Mouse (Mus musculus): ENCODE data around the gene Clcf1. TPM values are rescaled to one million over a fixed set of nuclear protein-coding genes. Genes with fewer than 3 reads are reported as not detected.

The Clcf1 gene
- polyA plus RNA-seq, 1 experiment, result not detected

GRCm38 (mm10) chr19:4220957-4221743 is 7.1 kb downstream of the Clcf1 start:
- Histone ChIP-seq H3K9me3 (ENCODE audit: control insufficient read depth, low read length) (no peaks in the 10 kb centered on the region; the same call in 1 of the 2 replicates), H3K4me1 (ENCODE audit: control insufficient read depth) (peaks cover 29% of the 10 kb centered on the region), H3K36me3 (ENCODE audit: control insufficient read depth) (no peaks in the 10 kb centered on the region), H3K4me3 (replicated peaks) (no peak overlapping the region), H3K27me3 (ENCODE audit: control insufficient read depth) (peaks cover 85% of the 10 kb centered on the region)
- TF ChIP-seq GATA1 (IDR thresholded peaks at IDR 0.05; ENCODE audit: low read length) (no peak), TAL1 (IDR thresholded peaks at IDR 0.05; ENCODE audit: low read length) (no peak)

- H3K4me3 ChIP-seq (replicated peaks), result no peak overlapping the region
- no peaks in the 10 kb centered on the region for H3K36me3 ChIP-seq (ENCODE audit: control insufficient read depth)
- peaks cover 29% of the 10 kb centered on the region for H3K4me1 ChIP-seq (ENCODE audit: control insufficient read depth)
- no peaks in the 10 kb centered on the region for H3K9me3 ChIP-seq (ENCODE audit: control insufficient read depth, low read length)
- H3K27me3 ChIP-seq (ENCODE audit: control insufficient read depth), result peaks cover 83% of the 10 kb centered on the region
- no peak for TF ChIP-seq TAL1 (IDR thresholded peaks at IDR 0.05; ENCODE audit: low read length)
- TF ChIP-seq GATA1 (IDR thresholded peaks at IDR 0.05; ENCODE audit: low read length), result no peak
These were observed 8.1 kb downstream of the Clcf1 start for GRCm38 (mm10) chr19:4222165-4222564.

GRCm38 (mm10) chr19:4226779-4227178 is 12.7 kb downstream of the Clcf1 start:
- TF ChIP-seq GATA1 (IDR thresholded peaks at IDR 0.05; ENCODE audit: low read length), result no peak
- no peak for TF ChIP-seq TAL1 (IDR thresholded peaks at IDR 0.05; ENCODE audit: low read length)
- H3K4me1 ChIP-seq (ENCODE audit: control insufficient read depth), result peaks cover 42% of the 10 kb centered on the region

GRCm38 (mm10) chr19:4227446-4227845 is 13.4 kb downstream of the Clcf1 start:
- TF ChIP-seq GATA1 (IDR thresholded peaks at IDR 0.05; ENCODE audit: low read length), result no peak
- TF ChIP-seq TAL1 (IDR thresholded peaks at IDR 0.05; ENCODE audit: low read length), result no peak
- no peaks in the 10 kb centered on the region for H3K36me3 ChIP-seq (ENCODE audit: control insufficient read depth)
- peaks cover 45% of the 10 kb centered on the region for H3K4me1 ChIP-seq (ENCODE audit: control insufficient read depth)
- no peaks in the 10 kb centered on the region for H3K9me3 ChIP-seq (ENCODE audit: control insufficient read depth, low read length)
- H3K27me3 ChIP-seq (ENCODE audit: control insufficient read depth), result peaks cover 44% of the 10 kb centered on the region
- no peak overlapping the region for H3K4me3 ChIP-seq (replicated peaks)

More at GRCm38 (mm10) chr19:4226779-4227178, 12.7 kb downstream of the Clcf1 start:
- no peaks in the 10 kb centered on the region for H3K36me3 ChIP-seq (ENCODE audit: control insufficient read depth)
- H3K4me3 ChIP-seq (replicated peaks), result no peak overlapping the region
- peaks cover 50% of the 10 kb centered on the region for H3K27me3 ChIP-seq (ENCODE audit: control insufficient read depth)
- H3K9me3 ChIP-seq (ENCODE audit: control insufficient read depth, low read length), result no peaks in the 10 kb centered on the region

GRCm38 (mm10) chr19:4227894-4228678 is 14.0 kb downstream of the Clcf1 start:
- Histone ChIP-seq H3K27me3 (ENCODE audit: control insufficient read depth) (peaks cover 37% of the 10 kb centered on the region), H3K4me3 (replicated peaks) (no peak overlapping the region), H3K36me3 (ENCODE audit: control insufficient read depth) (no peaks in the 10 kb centered on the region), H3K9me3 (ENCODE audit: control insufficient read depth, low read length) (no peaks in the 10 kb centered on the region), H3K4me1 (ENCODE audit: control insufficient read depth) (peaks cover 45% of the 10 kb centered on the region)
- TF ChIP-seq TAL1 (IDR thresholded peaks at IDR 0.05; ENCODE audit: low read length) (no peak), GATA1 (IDR thresholded peaks at IDR 0.05; ENCODE audit: low read length) (no peak)

- Histone ChIP-seq H3K9me3 (ENCODE audit: control insufficient read depth, low read length) (no peaks in the 10 kb centered on the region), H3K27me3 (ENCODE audit: control insufficient read depth) (peaks cover 33% of the 10 kb centered on the region), H3K4me1 (ENCODE audit: control insufficient read depth) (peaks cover 43% of the 10 kb centered on the region), H3K36me3 (ENCODE audit: control insufficient read depth) (no peaks in the 10 kb centered on the region), H3K4me3 (replicated peaks) (no peak overlapping the region)
- no peak for TF ChIP-seq GATA1 (IDR thresholded peaks at IDR 0.05; ENCODE audit: low read length)
- no peak for TF ChIP-seq TAL1 (IDR thresholded peaks at IDR 0.05; ENCODE audit: low read length)
These were observed 14.9 kb downstream of the Clcf1 start for GRCm38 (mm10) chr19:4228891-4229290.

- no peak overlapping the region for H3K4me3 ChIP-seq (replicated peaks)
- H3K27me3 ChIP-seq (ENCODE audit: control insufficient read depth), result peaks cover 32% of the 10 kb centered on the region
- no peaks in the 10 kb centered on the region for H3K9me3 ChIP-seq (ENCODE audit: control insufficient read depth, low read length)
- no peaks in the 10 kb centered on the region for H3K36me3 ChIP-seq (ENCODE audit: control insufficient read depth)
- H3K4me1 ChIP-seq (ENCODE audit: control insufficient read depth), result peaks cover 43% of the 10 kb centered on the region
- no peak for TF ChIP-seq GATA1 (IDR thresholded peaks at IDR 0.05; ENCODE audit: low read length)
These were observed 15.5 kb downstream of the Clcf1 start for GRCm38 (mm10) chr19:4229451-4230076.

GRCm38 (mm10) chr19:4230415-4230814 is 16.4 kb downstream of the Clcf1 start:
- peaks cover 43% of the 10 kb centered on the region for H3K4me1 ChIP-seq (ENCODE audit: control insufficient read depth)
- no peaks in the 10 kb centered on the region for H3K9me3 ChIP-seq (ENCODE audit: control insufficient read depth, low read length)
- H3K36me3 ChIP-seq (ENCODE audit: control insufficient read depth), result no peaks in the 10 kb centered on the region
- TF ChIP-seq TAL1 (IDR thresholded peaks at IDR 0.05; ENCODE audit: low read length) (no peak), GATA1 (IDR thresholded peaks at IDR 0.05; ENCODE audit: low read length) (no peak)
- peaks cover 28% of the 10 kb centered on the region for H3K27me3 ChIP-seq (ENCODE audit: control insufficient read depth)
- H3K4me3 ChIP-seq (replicated peaks), result no peak overlapping the region
